Mouse (Mus musculus) layer of hippocampus, postnatal 10 days (tissue): ENCODE data around the gene Zdhhc5. TPM values are rescaled to one million over a fixed set of nuclear protein-coding genes. Genes with fewer than 3 reads are reported as not detected.

Experiments used
- DNase-seq, 2 experiments: peaks; one replicate each; pipeline ENCODE4 v3.0.0; 2021; ENCODE audit warnings: low spot score in 2 of 2
- microRNA-seq, 2 experiments: library from miRNA; unstranded; fragments of <30 nt; microRNA quantifications; one replicate each; pipeline ENCODE4 v1.2.0; 2021
- total RNA-seq, 2 experiments: library from RNA; stranded (reverse); gene quantifications; 2 replicates each; pipeline ENCODE4 v1.2.3; 2021

Gene Zdhhc5
- total RNA-seq, 2 experiments from 2014 or later = 34.3 to 34.4 TPM

- DNase-seq = no peak
These were observed 65.3 kb downstream of the Zdhhc5 start for GRCm38 (mm10) chr2:84649674-84650073.

GRCm38 (mm10) chr2:84648369-84648768 is 66.6 kb downstream of the Zdhhc5 start:
- no peak for DNase-seq

- DNase-seq = no peak
These were observed 67.9 kb downstream of the Zdhhc5 start for GRCm38 (mm10) chr2:84647051-84647568.

GRCm38 (mm10) chr2:84646138-84646537 is 68.8 kb downstream of the Zdhhc5 start:
- DNase-seq = no peak

- no peak for DNase-seq
These were observed 74.1 kb downstream of the Zdhhc5 start for GRCm38 (mm10) chr2:84640833-84641232.

- DNase-seq = no peak
These were observed 76.4 kb downstream of the Zdhhc5 start for GRCm38 (mm10) chr2:84638428-84639220.

Small RNAs within 50 kb of the gene (microRNA-seq; reads per million reads assigned to microRNA genes)
- 5,609 to 5,972 reads per million in 2 experiments for gene Mir130a

Other genes with a start within 250 kb of the Zdhhc5 start
- 1 to 10 TPM; 7.9 TPM for gene Tfpi, start 238.4 kb downstream of the Zdhhc5 start, total RNA-seq
- 10 to 100 TPM; 62.2 to 63.7 TPM for gene Ctnnd1, start 64.4 kb downstream of the Zdhhc5 start, total RNA-seq
- gene Btbd18, start 56.1 kb downstream of the Zdhhc5 start, total RNA-seq = not detected
- 10 to 100 TPM; 58.8 to 67.6 TPM for gene Selenoh, start 44.4 kb downstream of the Zdhhc5 start, total RNA-seq
- 1 to 10 TPM; 4.1 to 4.8 TPM for gene Gm28635, start 37.1 kb downstream of the Zdhhc5 start, total RNA-seq
- gene Med19, start 36.8 kb downstream of the Zdhhc5 start, total RNA-seq = 10 to 100 TPM; 33.0 to 38.8 TPM
- gene Tmx2, start 36.0 kb downstream of the Zdhhc5 start, total RNA-seq = 100 to 1,000 TPM; 180 to 184 TPM
- gene Clp1, start 12.2 kb upstream of the Zdhhc5 start, total RNA-seq = 1 to 10 TPM; 7.4 to 9.5 TPM
- 10 to 100 TPM; 19.7 to 19.9 TPM for gene Ypel4, start 18.9 kb upstream of the Zdhhc5 start, total RNA-seq
- 1 to 10 TPM; 5.4 to 6.3 TPM for gene Gm19426, start 28.5 kb upstream of the Zdhhc5 start, total RNA-seq
- gene Serping1, start 60.3 kb upstream of the Zdhhc5 start, total RNA-seq = 10 to 100 TPM in 1 of 2 experiments, 1 to 10 TPM in 1; 9.6 to 10.1 TPM
- 1 to 10 TPM; 7.9 to 8.5 TPM for gene Ube2l6, start 83.6 kb upstream of the Zdhhc5 start, total RNA-seq
- gene Smtnl1, start 107.5 kb upstream of the Zdhhc5 start, total RNA-seq = not detected
- gene Timm10, start 111.8 kb upstream of the Zdhhc5 start, total RNA-seq = 10 to 100 TPM; 58.7 to 64.2 TPM
- under 1 TPM; 0.27 to 0.75 TPM for gene Slc43a1, start 123.7 kb upstream of the Zdhhc5 start, total RNA-seq
- gene Rtn4rl2, start 171.5 kb upstream of the Zdhhc5 start, total RNA-seq = 100 to 1,000 TPM; 108 to 116 TPM
- 1 to 10 TPM; 2.4 to 5.3 TPM for gene Slc43a3, start 221.4 kb upstream of the Zdhhc5 start, total RNA-seq